Mouse (Mus musculus) lung, adult 18-20 months (tissue): ENCODE measurements around the gene Stat5b.

Experiments used
- DNase-seq, 2 experiments: peaks; one replicate each; pipeline ENCODE4 v3.0.0; 2022; ENCODE audit warnings: mixed read lengths in 2 of 2

Stat5b gene

GRCm38 (mm10) chr11:100761547-100762045 is 88.9 kb downstream of the Stat5b start:
- peak; percentile 79 to 87 for DNase-seq

DNA sequence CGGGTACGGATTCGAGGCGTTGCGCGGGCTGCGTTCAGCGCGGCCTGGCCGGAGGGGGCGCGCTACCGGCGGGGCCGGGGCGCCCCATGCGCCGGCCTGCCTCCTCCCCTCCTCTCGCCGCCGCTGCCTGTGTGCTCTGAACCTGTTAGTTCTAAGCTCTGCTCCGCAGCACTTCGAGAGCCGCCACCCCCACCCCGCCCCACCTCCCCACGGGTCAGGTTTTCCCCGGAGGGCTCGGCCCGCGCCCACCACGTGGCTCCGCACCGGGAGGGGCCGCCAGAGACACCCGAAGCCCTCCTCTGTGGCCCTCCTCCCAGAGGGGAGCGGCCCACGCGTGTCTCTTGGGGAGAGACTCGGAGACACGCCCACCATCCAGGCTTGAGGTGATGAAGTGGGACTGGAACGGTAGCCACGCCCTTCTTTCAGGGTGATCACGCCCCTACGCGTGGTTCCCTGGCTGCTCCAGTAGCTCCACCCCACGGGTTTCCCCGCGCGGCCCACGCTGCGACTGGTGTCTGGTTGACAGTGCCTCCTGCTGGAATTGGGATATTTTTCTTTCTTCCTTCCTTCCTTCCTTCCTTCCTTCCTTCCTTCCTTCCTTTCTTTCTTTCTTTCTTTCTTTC is 90.8 kb downstream of the Stat5b start, which contains the start of gene Kcnh4:
TSS of gene Kcnh4 (minus strand) at position 332 of the 623 bp plus-strand sequence.
- peak; percentile 76 to 85 for DNase-seq

DNA sequence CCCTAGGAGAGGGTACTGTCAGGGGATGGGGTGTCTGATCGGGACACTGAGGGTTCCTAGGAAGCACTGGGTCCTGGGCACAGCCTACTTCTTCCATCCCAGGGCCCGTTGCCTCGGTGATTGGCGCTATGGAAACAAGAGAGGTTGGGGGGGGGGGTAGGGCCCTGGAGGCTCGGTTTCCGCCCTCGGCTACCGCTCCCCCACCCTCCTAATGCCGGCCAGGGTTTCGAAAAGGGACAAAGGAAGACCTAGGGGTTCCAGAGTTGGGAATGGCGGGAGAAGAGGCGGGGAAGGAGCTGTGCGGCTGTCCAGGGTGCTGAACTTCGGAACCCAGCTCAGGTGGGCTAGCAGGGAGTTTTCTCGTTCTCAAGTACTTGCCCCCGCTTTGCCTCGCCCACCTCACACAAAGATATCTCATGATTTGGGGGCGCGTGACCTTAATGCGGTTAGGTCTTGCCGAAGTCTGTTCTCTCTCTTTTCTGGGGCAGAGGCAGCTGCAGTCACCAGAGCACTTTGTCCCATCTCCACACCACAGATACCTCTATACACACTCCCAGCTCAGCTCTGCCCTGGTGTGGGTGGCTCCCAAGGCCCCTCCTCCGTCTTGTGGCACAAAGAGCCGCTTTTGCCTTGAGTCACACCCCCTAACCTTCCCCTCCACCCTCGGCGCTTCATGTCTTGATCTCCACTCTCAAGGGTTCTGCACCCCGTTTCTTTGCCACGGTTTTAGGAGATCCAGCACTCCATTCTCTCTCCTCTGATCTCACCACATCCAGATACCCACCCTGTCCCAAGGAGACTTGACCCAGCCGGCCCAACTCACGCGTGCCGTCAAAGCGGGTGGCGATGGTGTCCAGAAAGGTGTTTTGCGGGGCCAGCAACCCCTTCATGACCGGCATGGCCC is 91.6 kb downstream of the Stat5b start:
- DNase-seq, result peak; percentile 38 to 40

GRCm38 (mm10) chr11:100757566-100757965 is 93.0 kb downstream of the Stat5b start:
- no peak for DNase-seq

DNA sequence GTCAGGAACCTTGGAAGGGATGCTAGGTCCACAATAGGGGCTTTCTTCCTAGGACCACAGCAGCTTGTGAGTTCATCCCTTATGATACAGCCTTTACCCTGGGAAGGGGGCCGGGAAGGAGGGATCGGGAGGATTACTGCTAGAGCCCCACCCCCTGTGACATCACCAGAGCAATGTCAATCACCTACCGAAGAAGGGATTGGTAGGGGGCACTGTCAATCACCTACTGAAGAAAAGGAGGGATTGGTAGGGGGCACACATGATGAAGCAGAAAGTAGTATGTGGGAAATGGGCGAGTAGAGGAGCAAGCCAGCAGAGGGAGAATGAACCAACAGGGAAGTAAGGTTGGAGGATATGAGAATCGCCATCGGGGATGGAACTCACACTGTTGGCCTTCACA is 94.0 kb downstream of the Stat5b start:
- no peak for DNase-seq

DNA sequence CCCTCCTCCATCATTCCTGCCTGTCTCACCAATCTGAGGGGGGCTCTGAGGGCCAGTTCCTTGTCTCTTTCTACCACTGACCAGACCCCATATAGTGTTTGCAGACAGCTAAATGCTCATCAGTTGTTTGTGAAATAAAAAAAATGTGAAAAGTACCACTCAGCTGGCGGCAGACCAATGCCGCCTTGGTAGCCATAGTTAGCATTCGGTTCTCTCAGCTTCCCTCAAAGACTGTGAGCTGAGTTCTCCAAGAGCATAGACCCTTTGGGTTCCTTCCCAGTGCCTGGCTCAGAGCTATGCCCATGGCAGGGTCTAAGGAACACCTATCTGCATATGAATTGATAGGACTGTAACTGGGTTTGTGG is 95.8 kb downstream of the Stat5b start:
- DNase-seq, result no peak

GRCm38 (mm10) chr11:100754021-100754692 is 96.4 kb downstream of the Stat5b start:
- DNase-seq, result no peak

GRCm38 (mm10) chr11:100752294-100752693 is 98.2 kb downstream of the Stat5b start:
- no peak for DNase-seq

DNA sequence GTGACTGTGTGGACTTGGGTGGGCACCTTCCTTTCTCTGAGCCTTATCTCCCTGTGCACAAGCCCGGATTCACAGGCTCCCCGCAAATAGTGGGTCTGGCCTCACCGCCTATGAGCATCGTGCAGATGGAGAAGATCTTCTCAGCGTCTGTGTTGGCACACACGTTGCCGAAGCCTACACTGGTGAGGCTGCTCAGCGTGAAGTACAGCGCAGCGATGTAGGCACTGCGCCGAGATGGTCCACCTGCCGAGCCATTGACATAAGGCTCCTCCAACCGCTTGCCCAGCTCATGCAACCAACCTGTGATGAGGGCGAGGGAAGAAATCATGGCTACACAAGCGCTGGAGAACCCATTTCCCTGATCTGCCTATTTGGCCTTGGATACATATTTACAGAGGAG is 100.4 kb downstream of the Stat5b start:
- DNase-seq, result no peak

DNA sequence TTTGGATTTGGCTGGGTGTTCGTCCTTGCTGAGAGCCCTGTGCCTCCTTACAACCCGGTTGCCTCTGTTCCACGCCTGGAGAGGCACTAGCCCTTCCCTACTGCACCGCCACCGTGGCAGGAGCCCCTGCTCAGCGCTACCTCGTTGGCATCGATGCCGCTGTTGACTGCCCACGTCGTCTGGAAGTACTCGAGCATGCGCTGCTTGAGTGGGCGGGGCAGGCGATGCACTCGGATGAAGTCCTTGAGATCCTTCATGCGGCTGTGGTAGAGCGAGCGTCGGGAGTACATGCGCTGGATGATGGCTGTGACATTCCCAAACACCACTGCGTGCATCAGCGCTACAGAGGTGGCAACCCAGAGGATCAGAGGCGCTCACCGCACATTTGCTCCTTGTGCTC is 101.1 kb downstream of the Stat5b start:
- DNase-seq, result no peak

- DNase-seq, result no peak
These were observed 101.9 kb downstream of the Stat5b start for GRCm38 (mm10) chr11:100748620-100749019.

DNA sequence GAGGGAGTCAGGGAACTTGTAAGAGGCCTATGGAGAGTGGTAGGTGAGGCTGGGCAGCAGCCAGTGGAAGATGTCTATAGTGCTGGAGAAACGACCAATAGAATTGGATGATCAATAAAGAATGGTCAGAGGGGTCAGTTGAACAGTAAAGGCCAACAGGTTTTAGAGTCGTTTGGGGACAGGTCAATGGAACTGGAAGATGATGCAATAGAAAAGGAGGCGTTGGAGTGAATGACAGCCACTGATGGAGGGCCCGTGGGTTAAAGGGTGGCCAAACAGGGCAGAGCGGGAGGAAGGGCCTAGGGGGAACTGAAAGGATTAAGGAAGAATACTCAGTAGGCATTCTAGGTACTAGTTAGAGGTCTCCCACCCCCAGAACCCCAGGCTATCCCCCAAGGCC is 103.4 kb downstream of the Stat5b start:
- DNase-seq, result no peak

DNA sequence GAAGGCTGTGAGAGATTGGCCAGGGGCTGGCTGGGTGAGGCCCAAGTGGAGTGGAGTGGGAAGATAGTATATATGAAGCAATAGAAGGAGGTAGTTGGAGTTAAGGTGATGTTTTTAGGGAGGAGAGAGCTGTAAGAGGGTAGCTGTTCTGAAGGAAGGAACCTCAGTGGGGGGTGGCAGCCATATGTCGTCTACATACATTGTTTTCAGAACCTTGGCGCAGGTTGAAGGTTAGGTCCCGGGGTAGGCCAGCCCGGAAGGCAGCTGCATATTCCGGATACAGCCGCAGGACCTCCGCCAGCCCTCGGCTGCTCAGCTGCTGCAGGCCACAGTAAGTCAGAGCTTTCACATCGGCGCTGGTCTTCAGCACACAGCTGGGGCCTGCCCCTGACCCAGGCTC is 104.0 kb downstream of the Stat5b start:
- DNase-seq, result no peak

DNA sequence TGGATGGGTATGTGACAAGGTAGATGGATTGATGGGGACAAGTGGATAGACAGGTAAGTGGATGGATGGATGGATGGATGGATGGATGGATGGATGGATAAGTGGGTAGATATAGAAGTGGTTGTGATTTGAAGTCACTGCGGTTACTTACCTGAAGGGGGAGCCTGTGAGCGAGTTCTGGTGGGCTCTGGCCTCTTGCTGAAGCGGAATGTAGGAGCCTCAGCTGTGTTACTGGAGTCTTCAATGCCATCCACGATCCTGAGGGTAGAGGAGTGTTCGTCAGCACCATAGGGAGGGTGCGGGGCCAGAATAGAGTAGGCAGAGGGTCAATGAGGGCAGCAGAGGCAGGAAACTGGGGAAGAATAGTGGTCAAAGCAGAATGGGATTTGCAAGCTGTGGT is 105.4 kb downstream of the Stat5b start:
- no peak for DNase-seq

DNA sequence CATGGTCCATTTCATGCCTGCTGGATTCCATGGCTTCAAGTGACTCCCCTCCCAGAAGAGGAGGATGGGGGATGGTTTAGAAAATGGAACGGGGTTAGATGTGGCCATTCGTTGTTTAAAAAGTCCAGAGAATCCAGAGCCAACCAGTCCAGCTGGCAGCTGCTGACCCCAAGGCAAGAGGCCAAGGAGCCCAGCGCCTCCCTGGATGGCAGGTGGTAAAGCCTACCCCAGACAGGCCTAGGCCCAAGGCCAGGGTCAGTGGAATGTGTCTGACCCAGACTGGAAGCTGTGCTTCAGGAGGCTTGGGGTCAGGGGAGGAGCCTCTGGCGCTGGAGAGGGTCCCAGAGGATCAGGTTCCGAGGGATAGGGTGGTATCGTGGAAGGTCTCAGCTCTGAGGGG is 109.2 kb downstream of the Stat5b start:
- DNase-seq, result no peak

GRCm38 (mm10) chr11:100738749-100739148 is 111.8 kb downstream of the Stat5b start:
- DNase-seq, result no peak

- peak; percentile 100 for DNase-seq
These were observed 112.4 kb downstream of the Stat5b start, which contains the start of gene Rab5c for GRCm38 (mm10) chr11:100738066-100738604. Gene Rab5c (minus strand): TSS chr11:100738215.

DNA sequence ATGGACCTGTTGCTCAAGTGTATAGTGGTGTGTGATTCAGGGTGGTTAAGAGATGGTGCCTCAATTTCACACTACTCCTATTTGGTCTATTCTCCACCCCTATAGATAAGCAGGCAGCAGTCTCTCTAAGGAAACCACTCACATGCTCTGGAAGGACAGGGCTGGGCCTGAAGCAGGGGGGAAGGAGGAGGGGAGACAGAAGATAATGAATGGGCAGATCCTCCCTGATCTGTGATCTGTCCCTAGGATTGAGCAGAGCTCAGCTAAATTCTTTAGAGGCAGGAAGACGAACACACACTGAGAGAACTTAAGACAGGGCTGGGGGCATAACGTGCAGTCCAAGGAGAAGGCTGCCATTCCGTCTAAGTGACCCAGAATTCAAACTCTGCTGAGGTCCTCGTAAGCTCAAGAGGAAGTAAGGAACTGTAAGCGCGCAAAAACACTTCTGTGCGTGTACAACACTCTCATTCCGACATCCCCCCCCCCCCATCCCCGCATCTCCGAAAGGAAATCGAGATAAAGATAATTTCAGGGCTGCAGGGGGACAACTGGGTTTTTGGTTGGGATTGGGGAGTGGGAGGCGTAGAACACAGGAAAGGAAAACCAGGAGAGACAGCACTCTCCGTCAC is 113.3 kb downstream of the Stat5b start:
- DNase-seq, result no peak

GRCm38 (mm10) chr11:100736746-100737080 is 113.8 kb downstream of the Stat5b start:
- DNase-seq, result no peak

GRCm38 (mm10) chr11:100735954-100736745 is 114.4 kb downstream of the Stat5b start:
- no peak for DNase-seq

DNA sequence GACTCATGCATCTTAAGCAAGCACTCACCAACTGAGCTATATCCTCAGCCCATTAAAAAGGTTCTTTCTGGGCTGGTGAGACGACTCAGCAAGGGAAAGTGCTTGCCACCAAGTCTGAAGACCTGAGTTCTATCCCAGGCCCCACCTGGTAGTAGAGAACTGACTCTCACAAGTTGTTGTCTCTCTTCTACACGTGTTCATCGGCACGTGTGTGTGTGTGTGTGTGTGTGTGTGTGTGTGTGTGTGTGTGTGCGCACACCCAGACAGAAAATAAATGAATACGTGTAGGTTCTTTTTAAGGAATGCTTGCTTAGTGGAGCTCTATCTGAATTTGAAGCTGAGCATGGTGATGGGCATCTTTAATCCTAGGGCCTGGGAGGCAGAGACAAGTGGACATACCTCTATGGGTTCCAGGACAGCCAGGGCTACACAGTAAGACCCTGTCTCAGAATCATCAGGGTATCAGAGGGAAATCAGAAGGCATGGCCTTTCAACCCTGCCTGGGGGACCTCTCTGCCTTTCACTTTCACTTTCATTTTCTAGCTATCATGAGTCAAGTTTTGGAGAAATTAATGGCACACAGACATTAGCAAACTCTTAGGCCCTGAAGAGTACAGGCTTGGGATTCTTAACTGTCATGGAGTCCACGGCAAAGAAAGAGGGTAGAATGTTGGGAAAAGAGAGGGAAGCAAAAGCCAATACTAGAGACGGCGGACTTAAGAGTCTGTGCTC is 115.2 kb downstream of the Stat5b start:
- no peak for DNase-seq
